Mouse (Mus musculus) liver, postnatal 0 days (tissue): ENCODE measurements around the gene Ascl1. TPM values are rescaled to one million over a fixed set of nuclear protein-coding genes. Genes with fewer than 3 reads are reported as not detected.

Experiments used
- ATAC-seq: fragments of 200-750 bp; cut with Nextera tagmentation; 2 replicates; pipeline ENCODE4 v1.8.0; 2017; ENCODE audit warnings: mild to moderate bottlenecking, moderate library complexity
- DNase-seq: peaks from one replicate; pipeline ENCODE4 v3.0.0-alpha.2; 2016
- H3K27ac ChIP-seq: fragments of 300-500 bp; sonication (generic); 2 replicates; pipeline ENCODE4 v1.5.1; 2014; ENCODE audit warnings: antibody characterized with exemption, moderate library complexity, mild to moderate bottlenecking, low read depth
- H3K27me3 ChIP-seq: fragments of 300-500 bp; sonication (generic); 2 replicates; pipeline ENCODE4 v1.6.1; 2014; ENCODE audit warnings: low read length, control low read depth, mixed read lengths; ENCODE audit not compliant: insufficient read depth
- H3K36me3 ChIP-seq: fragments of 300-500 bp; sonication (generic); replicated peaks from 2 replicates; pipeline ENCODE4 v1.6.1; 2014; ENCODE audit warnings: mild to moderate bottlenecking, control low read depth, low read length, moderate library complexity, mixed read lengths; ENCODE audit not compliant: insufficient read depth
- H3K4me1 ChIP-seq: fragments of 300-500 bp; sonication (generic); 2 replicates; pipeline ENCODE4 v1.6.1; 2014; ENCODE audit warnings: antibody characterized with exemption, mild to moderate bottlenecking, control low read depth; ENCODE audit not compliant: insufficient read depth
- H3K4me2 ChIP-seq: fragments of 300-500 bp; sonication (generic); 2 replicates; pipeline ENCODE4 v1.6.1; 2014; ENCODE audit warnings: low read depth, mild to moderate bottlenecking, low read length, moderate library complexity, mixed read lengths
- H3K4me3 ChIP-seq: fragments of 300-500 bp; sonication (generic); 2 replicates; pipeline ENCODE4 v1.5.1; 2014; ENCODE audit warnings: low read depth, low read length
- H3K9ac ChIP-seq: fragments of 300-500 bp; sonication (generic); replicated peaks from 2 replicates; pipeline ENCODE4 v1.6.1; 2014; ENCODE audit warnings: mild to moderate bottlenecking, moderate library complexity
- H3K9me3 ChIP-seq: fragments of 300-500 bp; sonication (generic); 2 replicates; pipeline ENCODE4 v1.6.1; 2016; ENCODE audit warnings: mild to moderate bottlenecking, control low read depth, low read length, mixed read lengths
- CTCF ChIP-seq: sonication (generic); IDR thresholded peaks from 2 replicates; pipeline ENCODE4 v1.5.1; 2016; ENCODE audit warnings: antibody characterized with exemption, low read depth
- EP300 ChIP-seq: IDR thresholded peaks from 2 replicates; pipeline ENCODE4 v1.6.1; 2016; ENCODE audit warnings: antibody characterized with exemption, low read depth, mild to moderate bottlenecking
- WGBS: fragments of 180-500 bp; shearing (Covaris S2); extraction: QIAGEN DNeasy Blood & Tissue Kit; methylation state at CpG from one replicate; pipeline ENCODE4 v1.1.7; 2014; ENCODE audit not compliant: insufficient replicate concordance; 5-methylcytosine and 5-hydroxymethylcytosine counted together
- polyA plus RNA-seq: library from polyadenylated mRNA; unstranded; fragments of >200 nt; fragmentation: Nextera tagmentation; extraction: Ambion mirVana; gene quantifications from 2 replicates; pipeline ENCODE4 v1.2.1, GENCODE M21; 2015

Ascl1 gene
- polyA plus RNA-seq, 1 experiment from 2014 or later, result not detected

- H3K4me1 ChIP-seq, result no peaks in the 10 kb centered on the region
- no peak overlapping the region for H3K9ac ChIP-seq
- 75% methylated on average over 2 of the region's 2 CpGs for WGBS
- ATAC-seq (no peak), DNase-seq (no peak)
- H3K4me2 ChIP-seq, result no peak overlapping the region
- no peak overlapping the region for H3K27ac ChIP-seq
- H3K36me3 ChIP-seq, result no peaks in the 10 kb centered on the region
- H3K9me3 ChIP-seq, result no peaks in the 10 kb centered on the region
- no peaks in the 10 kb centered on the region for H3K27me3 ChIP-seq
- H3K4me3 ChIP-seq, result no peak overlapping the region
- no peak for TF ChIP-seq CTCF
- TF ChIP-seq EP300, result no peak
These were observed 18.5 kb downstream of the Ascl1 start for GRCm38 (mm10) chr10:87474971-87475370.

DNA sequence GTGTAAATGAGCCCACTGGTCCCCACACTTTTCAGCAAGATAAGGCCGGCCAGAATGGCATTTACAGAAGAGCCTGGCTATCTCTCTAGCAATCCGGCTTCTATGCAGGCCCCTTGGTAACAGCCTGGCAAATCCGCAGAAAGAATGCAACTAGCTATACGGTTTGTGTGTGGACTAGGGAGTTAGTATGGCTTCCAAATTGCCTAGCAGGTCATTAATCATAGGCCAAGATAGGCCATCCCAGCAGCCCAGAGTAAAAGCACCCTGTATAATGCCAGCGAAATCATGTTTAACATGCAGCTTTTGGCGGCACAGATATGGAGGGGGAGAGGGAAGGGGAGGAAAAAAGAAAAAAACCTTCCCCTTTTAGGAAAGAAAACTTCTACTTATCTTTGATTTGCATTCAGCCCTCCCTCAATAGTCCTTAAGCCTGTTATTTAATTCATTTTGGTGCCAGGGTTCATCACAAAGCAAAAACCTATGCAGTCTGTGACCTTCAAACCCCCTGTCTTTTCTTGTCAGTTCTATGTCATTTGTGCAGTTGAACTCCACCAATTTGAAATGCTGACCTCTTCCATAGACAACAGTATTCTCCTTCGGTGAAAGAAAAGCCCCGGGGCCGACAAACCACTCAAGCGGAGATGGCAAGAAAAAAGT, 19.9 kb downstream of the Ascl1 start:
- ATAC-seq (no peak), DNase-seq (no peak)

DNA sequence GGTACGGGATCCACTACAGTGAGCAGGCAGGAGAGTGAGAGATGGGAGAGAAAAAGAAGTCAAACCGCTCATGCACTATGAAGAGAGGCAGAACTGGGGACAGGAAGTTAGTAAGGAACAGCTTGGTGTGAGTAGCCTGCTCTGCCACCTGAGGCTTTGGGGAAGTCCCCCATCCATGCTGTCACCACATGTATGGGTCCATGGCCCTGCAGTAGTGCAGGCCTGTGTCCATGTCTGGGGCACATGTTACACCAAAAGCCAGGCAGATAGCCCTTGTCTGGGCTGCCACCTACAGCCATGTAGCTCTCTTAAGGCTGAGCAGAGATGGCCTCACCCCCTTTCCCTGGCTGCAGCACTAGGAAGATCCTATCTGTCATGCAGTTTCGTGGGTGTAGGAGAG, 42.7 kb downstream of the Ascl1 start:
- no peak overlapping the region for H3K4me3 ChIP-seq
- no peak overlapping the region for H3K4me2 ChIP-seq
- no peak overlapping the region for H3K9ac ChIP-seq
- WGBS, result 70% methylated on average over 3 of the region's 3 CpGs
- no peaks in the 10 kb centered on the region for H3K36me3 ChIP-seq
- no peak for ATAC-seq
- no peaks in the 10 kb centered on the region for H3K27me3 ChIP-seq
- no peaks in the 10 kb centered on the region for H3K4me1 ChIP-seq
- no peak for DNase-seq
- TF ChIP-seq CTCF (no peak), EP300 (no peak)
- H3K27ac ChIP-seq, result no peak overlapping the region
- no peaks in the 10 kb centered on the region for H3K9me3 ChIP-seq

More for the DNA sequence above, 19.9 kb downstream of the Ascl1 start:
- TF ChIP-seq CTCF (no peak), EP300 (no peak)
- WGBS, result 73% methylated on average over 10 of the region's 10 CpGs
- Histone ChIP-seq H3K9me3 (no peaks in the 10 kb centered on the region), H3K27ac (no peak overlapping the region), H3K9ac (no peak overlapping the region), H3K4me1 (no peaks in the 10 kb centered on the region), H3K4me2 (no peak overlapping the region), H3K4me3 (no peak overlapping the region), H3K36me3 (no peaks in the 10 kb centered on the region), H3K27me3 (no peaks in the 10 kb centered on the region)

DNA sequence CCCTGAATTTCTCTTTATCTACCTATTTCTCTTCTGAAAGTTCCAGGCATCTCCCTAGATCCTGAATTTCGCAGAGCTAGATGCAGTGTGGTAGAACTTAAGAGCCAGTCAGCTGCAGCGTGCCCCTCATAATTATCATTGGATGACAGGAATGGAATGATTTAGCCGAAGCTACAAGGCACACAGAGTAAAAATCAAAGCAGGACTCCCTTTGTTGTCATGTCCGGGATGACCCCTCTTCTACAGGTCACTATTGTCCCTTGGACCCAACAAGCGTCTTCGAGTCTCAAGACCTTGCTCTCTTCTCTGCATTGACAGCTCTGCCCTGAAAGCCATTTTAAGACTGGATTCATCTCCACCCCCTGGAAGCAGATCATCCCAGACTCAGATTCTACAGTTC, 44.1 kb downstream of the Ascl1 start:
- H3K4me3 ChIP-seq, result no peak overlapping the region
- H3K4me1 ChIP-seq, result no peaks in the 10 kb centered on the region
- H3K36me3 ChIP-seq, result no peaks in the 10 kb centered on the region
- H3K9ac ChIP-seq, result no peak overlapping the region
- no peak overlapping the region for H3K27ac ChIP-seq
- H3K27me3 ChIP-seq, result no peaks in the 10 kb centered on the region
- no peak overlapping the region for H3K4me2 ChIP-seq
- 74% methylated on average over 6 of the region's 6 CpGs for WGBS
- H3K9me3 ChIP-seq, result no peaks in the 10 kb centered on the region
- DNase-seq, result no peak
- TF ChIP-seq EP300, result no peak
- no peak for TF ChIP-seq CTCF
- ATAC-seq, result no peak

DNA sequence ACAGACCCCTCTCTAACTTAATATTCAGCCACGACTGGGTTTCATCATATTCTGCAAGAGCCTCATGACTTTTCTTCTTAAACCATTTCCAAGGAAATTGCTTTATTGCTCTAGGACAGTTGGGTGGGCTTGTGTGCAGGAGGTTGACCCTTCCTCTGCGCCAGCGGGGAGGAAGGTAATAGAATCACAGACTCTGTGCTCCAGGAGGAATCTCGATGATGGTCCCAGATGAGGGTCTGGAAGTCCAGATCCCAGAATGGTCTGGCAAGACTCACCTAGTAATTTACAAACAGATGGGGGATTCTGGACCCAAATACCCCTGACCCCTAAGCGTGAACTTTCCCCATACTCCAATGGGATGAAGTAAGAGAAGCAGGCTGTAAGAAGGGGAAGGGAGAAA, 45.2 kb downstream of the Ascl1 start:
- Histone ChIP-seq H3K4me1 (no peaks in the 10 kb centered on the region), H3K9ac (no peak overlapping the region), H3K36me3 (no peaks in the 10 kb centered on the region), H3K4me2 (no peak overlapping the region), H3K27ac (no peak overlapping the region), H3K27me3 (no peaks in the 10 kb centered on the region), H3K4me3 (no peak overlapping the region), H3K9me3 (no peaks in the 10 kb centered on the region)
- ATAC-seq (no peak), DNase-seq (no peak)
- WGBS, result 49% methylated on average over 5 of the region's 5 CpGs
- TF ChIP-seq EP300, result no peak
- no peak for TF ChIP-seq CTCF

GRCm38 (mm10) chr10:87447754-87448095, 45.7 kb downstream of the Ascl1 start:
- Histone ChIP-seq H3K4me2 (no peak overlapping the region), H3K9ac (no peak overlapping the region), H3K27me3 (no peaks in the 10 kb centered on the region), H3K4me1 (no peaks in the 10 kb centered on the region), H3K36me3 (no peaks in the 10 kb centered on the region), H3K9me3 (no peaks in the 10 kb centered on the region), H3K27ac (no peak overlapping the region), H3K4me3 (no peak overlapping the region)
- no peak for DNase-seq
- TF ChIP-seq EP300 (no peak), CTCF (no peak)
- ATAC-seq, result no peak
- 4% methylated on average over 9 of the region's 9 CpGs for WGBS
